Mouse (Mus musculus): ENCODE measurements around the gene Jaml.
"Not testable (repeated sequence)": the region's sequence is repeated elsewhere in the genome, so short reads cannot be mapped to it uniquely, and the experiment has no call there.

The Jaml gene

GRCm38 (mm10) chr9:45079011-45079410, at the start of gene Jaml:
Gene Jaml, plus strand, starts transcription at chr9:45079183.
- no peak for DNase-seq

DNA sequence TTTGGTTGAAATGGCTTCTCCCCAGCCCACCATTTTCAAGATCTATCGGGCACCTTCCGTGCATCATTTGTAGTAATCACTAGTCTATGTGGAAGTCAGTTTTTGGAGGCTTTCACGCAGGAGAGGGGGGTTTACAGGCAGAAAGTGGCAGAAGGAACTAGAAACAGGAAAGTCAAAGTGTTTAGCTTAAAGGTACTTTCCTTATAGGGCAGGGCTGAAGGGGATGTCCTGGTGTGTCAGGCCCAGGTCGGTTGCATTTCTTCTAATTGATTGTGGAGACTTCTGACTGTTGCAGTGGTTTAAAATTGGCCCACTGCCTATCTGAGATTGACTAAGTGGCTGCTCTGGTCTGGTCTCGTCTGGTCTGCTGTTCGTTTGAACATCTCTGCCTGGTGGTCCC, 48.6 kb upstream of the Jaml start:
- DNase-seq = no peak

DNA sequence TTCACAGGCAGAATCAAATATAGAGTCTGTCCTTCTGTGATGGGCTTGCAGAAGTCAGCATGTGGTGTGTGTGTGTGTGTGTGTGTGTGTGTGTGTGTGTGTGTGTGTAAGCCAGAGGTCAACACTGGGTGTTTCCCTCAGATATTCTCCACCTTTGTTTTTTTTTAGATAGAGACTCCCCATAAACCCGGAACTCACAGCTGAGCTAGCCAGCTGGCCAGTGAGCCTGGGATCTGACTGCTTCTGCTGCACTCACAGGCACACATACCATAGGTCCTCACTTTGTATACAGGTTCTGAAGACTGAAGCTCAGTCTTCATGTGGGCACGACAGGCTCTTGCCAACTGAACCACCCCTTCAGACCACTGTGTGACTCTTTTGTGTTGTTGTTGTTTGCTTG, 46.7 kb upstream of the Jaml start:
- no peak for DNase-seq

- DNase-seq = no peak
Observed at GRCm38 (mm10) chr9:45034526-45034925, 44.5 kb upstream of the Jaml start.

GRCm38 (mm10) chr9:45037803-45038202, 41.2 kb upstream of the Jaml start:
- not testable (repeated sequence) for DNase-seq

GRCm38 (mm10) chr9:45039499-45039898, 39.5 kb upstream of the Jaml start, which contains the start of gene Mpzl2:
Gene Mpzl2, plus strand, starts transcription at chr9:45039799.
- DNase-seq = no peak

GRCm38 (mm10) chr9:45040066-45040845, 38.7 kb upstream of the Jaml start:
- no peak for DNase-seq

DNA sequence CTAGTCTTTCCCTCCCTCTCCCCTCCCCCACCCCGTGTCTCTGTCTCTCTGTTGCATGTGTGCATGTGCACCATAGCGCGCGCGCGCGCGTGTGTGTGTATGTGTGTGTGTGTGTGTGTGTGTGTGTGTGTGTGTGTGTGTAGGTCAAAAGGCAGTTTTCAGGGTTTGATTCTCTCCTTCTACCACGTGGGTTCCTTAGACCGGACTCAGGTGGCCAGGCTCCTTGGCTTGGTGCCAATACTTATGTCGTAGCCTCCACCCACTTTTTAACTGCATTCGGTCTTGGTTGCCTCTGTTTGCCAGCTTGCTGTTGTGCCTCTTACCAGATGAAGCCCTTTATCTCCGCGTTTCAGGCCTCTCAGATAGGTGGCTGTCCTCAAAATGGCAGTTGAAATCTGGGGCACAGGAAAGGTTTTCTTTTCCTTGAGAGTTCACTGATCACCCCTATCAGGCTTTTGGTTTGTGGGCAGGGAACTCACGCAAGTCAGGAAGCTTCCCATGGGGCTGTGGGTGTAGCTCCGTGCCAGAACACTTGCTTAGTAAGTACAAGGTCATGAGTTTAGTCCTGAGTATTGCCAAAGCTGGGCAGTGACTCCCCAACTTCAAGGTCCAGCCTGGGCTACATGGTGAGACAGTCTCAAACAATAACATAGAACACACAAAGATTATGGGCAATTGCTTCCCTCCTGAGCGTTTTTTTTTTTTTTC, 37.7 kb upstream of the Jaml start:
- DNase-seq = no peak

DNA sequence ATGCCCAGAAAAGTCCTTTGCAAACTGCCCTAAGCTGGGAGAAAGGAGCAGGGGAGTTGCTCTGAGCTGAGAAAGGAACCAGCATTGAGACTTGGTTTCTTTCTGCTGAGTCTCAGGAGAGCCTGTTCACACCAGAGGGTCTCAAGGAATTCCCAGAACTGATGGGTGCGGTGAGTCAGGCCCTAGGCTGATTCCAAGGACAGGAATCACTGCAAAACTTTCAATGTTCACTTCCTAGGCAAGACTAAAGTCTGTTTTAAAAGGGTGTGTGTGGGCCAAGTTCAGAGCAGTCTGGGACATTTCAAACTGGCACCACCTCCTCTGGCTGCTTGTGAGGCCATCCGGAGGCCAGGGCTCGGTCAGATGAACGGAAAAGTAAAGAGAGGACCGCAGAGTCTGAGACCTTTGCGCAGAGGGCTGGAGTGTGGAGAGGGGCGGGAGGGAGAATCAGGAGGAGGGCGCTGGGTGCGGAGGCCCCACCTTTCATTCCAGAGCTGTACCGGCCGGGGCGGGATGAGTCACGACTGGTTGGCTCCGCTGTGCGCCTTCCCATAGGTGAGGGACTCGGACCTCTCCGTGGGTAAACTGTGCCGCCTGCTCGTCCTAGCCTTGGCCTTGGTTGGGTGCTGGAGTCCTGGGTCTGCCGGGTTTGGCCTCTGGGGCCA, 36.8 kb upstream of the Jaml start:
- DNase-seq = no peak

DNA sequence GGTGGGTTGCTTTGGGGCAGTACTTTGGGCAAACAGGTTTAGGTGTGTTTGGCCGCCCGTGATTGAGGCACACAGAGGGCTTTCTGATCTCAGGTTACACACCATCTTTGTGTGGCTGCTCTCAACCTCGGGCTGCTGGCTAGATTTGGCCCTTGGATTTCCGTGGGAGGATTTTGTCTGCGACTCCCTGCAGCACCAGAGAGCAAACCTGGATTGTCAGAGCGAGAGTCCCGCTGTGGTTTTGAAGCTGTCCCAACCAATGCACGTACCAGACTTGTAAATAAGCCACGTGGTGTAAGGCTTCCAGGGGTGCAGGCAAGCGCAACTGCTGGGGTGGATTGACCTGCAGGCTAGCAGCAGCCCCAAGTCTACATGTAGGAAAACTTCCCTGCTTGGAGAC, 36.0 kb upstream of the Jaml start:
- DNase-seq = no peak

GRCm38 (mm10) chr9:45046973-45047372, 32.0 kb upstream of the Jaml start:
- no peak for DNase-seq

DNA sequence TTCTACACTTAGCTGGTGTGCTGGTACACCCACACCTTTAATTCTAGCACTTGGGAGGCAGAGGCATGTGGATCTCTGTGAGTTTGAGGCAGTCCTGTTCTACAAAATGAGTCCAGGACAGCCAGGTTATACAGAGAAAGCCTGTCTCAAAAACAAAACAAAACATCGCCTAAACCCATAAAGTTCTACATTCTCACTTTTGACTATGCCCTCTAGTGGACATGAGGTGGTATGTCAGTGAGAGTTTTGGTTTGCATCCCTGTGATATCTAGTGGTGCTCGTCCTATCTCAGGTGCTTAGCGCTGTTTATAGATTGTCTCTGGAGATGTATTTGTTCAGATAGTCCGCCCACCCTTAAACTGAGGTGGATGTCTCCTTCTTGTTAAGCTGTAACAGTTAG, 30.5 kb upstream of the Jaml start:
- DNase-seq = no peak

- DNase-seq = no peak
Observed at GRCm38 (mm10) chr9:45049731-45050130, 29.3 kb upstream of the Jaml start.

DNA sequence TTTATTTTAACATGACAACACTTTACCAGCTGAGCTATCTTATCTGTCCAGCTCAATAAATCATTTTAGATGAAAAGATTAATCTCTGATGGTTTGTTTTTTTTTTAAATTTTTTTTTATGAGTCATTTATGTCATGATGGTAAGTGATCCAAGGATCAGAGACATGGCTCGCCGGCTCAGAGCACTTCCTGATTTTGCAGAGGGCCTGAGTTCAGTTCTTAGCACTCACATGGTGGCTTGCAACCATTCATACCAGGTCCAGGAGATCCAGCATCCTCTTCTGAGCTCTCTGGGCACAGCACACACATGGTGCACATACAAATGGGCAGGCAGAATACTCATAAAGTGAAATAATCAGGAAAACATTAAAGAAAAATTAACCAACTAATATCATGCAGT, 28.7 kb upstream of the Jaml start:
- DNase-seq = no peak

- DNase-seq = peak; percentile 90
Observed at GRCm38 (mm10) chr9:45055082-45055713, 23.8 kb upstream of the Jaml start, which contains the start of gene Mpzl3. Gene Mpzl3, plus strand, starts transcription at chr9:45055186.

- no peak for DNase-seq
Observed at GRCm38 (mm10) chr9:45058304-45058940, 20.6 kb upstream of the Jaml start.

- no peak for DNase-seq
Observed at GRCm38 (mm10) chr9:45060151-45060550, 18.8 kb upstream of the Jaml start.

- no peak for DNase-seq
Observed at GRCm38 (mm10) chr9:45062677-45063076, 16.3 kb upstream of the Jaml start.

DNA sequence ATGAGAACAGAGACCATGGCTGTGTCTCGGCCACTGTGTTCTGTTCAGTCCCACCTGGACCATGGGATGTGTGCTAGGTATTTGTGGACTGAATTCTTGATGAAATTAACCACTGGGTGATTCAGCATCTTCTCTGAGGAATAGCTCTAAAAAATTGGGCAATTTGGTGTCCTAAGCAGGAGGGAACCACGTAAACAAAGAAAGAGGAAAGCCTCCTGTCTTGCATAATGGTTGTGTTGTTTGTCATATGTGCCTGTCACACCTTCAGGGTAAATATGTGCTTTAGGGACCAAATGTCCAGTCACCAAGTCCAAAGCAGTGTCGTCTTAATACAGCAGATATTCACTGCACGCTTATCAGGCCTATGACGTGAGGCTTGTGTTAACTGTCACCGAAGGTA, 14.6 kb upstream of the Jaml start:
- DNase-seq = no peak

- DNase-seq = no peak
Observed at GRCm38 (mm10) chr9:45066735-45067134, 12.2 kb upstream of the Jaml start.

GRCm38 (mm10) chr9:45071800-45072199, 7.2 kb upstream of the Jaml start:
- DNase-seq = no peak

- DNase-seq = no peak
Observed at GRCm38 (mm10) chr9:45077859-45078258, 1.1 kb upstream of the Jaml start.

- DNase-seq = no peak
Observed at GRCm38 (mm10) chr9:45083132-45083531, 4.1 kb downstream of the Jaml start.

Measured in right cerebral cortex, postnatal 4 days (tissue).